Mouse (Mus musculus) midbrain, postnatal 0 days (tissue): ENCODE results near the gene Fiz1. TPM values are rescaled to one million over a fixed set of nuclear protein-coding genes. Genes with fewer than 3 reads are reported as not detected.

ENCODE experiments used
- ATAC-seq: fragments of 200-750 bp; cut with Nextera tagmentation; 2 replicates; pipeline ENCODE4 v1.8.0; 2017; ENCODE audit warnings: moderate number of reproducible peaks, mild to moderate bottlenecking, moderate TSS enrichment, moderate library complexity; ENCODE audit not compliant: low FRiP score
- DNase-seq: peaks from one replicate; pipeline ENCODE4 v3.0.0-alpha.2; 2015; ENCODE audit warnings: low spot score
- H3K27ac ChIP-seq: fragments of 300-500 bp; sonication (generic); 2 replicates; pipeline ENCODE4 v1.5.1; 2014; ENCODE audit warnings: low read depth, mild to moderate bottlenecking, low read length, mixed read lengths
- H3K27me3 ChIP-seq: fragments of 300-500 bp; sonication (generic); 2 replicates; pipeline ENCODE4 v1.6.1; 2014; ENCODE audit warnings: low read length, control low read depth, mixed read lengths; ENCODE audit not compliant: insufficient read depth
- H3K36me3 ChIP-seq: fragments of 300-500 bp; sonication (generic); 2 replicates; pipeline ENCODE4 v1.6.1; 2014; ENCODE audit warnings: low read length, control low read depth, mixed read lengths; ENCODE audit not compliant: insufficient read depth
- H3K4me1 ChIP-seq: fragments of 300-500 bp; sonication (generic); 2 replicates; pipeline ENCODE4 v1.6.1; 2014; ENCODE audit warnings: mild to moderate bottlenecking, control low read depth, antibody characterized with exemption, low read length, mixed read lengths; ENCODE audit not compliant: insufficient read depth
- H3K4me2 ChIP-seq: fragments of 300-500 bp; sonication (generic); 2 replicates; pipeline ENCODE4 v1.6.1; 2014; ENCODE audit warnings: low read depth, mild to moderate bottlenecking, low read length, mixed read lengths; ENCODE audit not compliant: poor library complexity, severe bottlenecking
- H3K4me3 ChIP-seq: fragments of 300-500 bp; sonication (generic); 2 replicates; pipeline ENCODE4 v1.5.1; 2014; ENCODE audit warnings: low read depth, mild to moderate bottlenecking, low read length, moderate library complexity
- H3K9ac ChIP-seq: fragments of 300-500 bp; sonication (generic); replicated peaks from 2 replicates; pipeline ENCODE4 v1.6.1; 2014; ENCODE audit warnings: mild to moderate bottlenecking, low read length, moderate library complexity, mixed read lengths; ENCODE audit not compliant: poor library complexity, severe bottlenecking
- H3K9me3 ChIP-seq: fragments of 300-500 bp; sonication (generic); 2 replicates; pipeline ENCODE4 v1.6.1; 2016; ENCODE audit warnings: low read length, control low read depth
- CTCF ChIP-seq: IDR thresholded peaks from 2 replicates; pipeline ENCODE4 v1.5.1; 2016; ENCODE audit warnings: antibody characterized with exemption, mild to moderate bottlenecking
- WGBS: fragments of 180-500 bp; shearing (Covaris S2); extraction: QIAGEN DNeasy Blood & Tissue Kit; methylation state at CpG from one replicate; pipeline ENCODE4 v1.1.7; 2014; 5-methylcytosine and 5-hydroxymethylcytosine counted together
- polyA plus RNA-seq: library from polyadenylated mRNA; unstranded; fragments of >200 nt; fragmentation: Nextera tagmentation; extraction: Ambion mirVana; gene quantifications from 2 replicates; pipeline ENCODE4 v1.2.1, GENCODE M21; 2015
- total RNA-seq: library from RNA; depleted of rRNA; stranded (reverse); fragments of >200 nt; gene quantifications from 2 replicates; pipeline ENCODE4 v1.2.3, GENCODE M21; 2014

The Fiz1 gene
- total and polyA plus RNA-seq, 2 experiments from 2014 or later: 25.7 to 36.1 TPM

- H3K9me3 ChIP-seq: no peaks in the 10 kb centered on the region
- no peak overlapping the region for H3K4me2 ChIP-seq
- TF ChIP-seq CTCF: peak; percentile 32; the same call in 1 of the 2 replicates
- H3K27ac ChIP-seq: no peak overlapping the region
- 89% methylated on average over 16 of the region's 16 CpGs for WGBS
- peaks cover 7% of the 10 kb centered on the region; the same call in 1 of the 2 replicates for H3K4me1 ChIP-seq
- peaks cover 5% of the 10 kb centered on the region for H3K36me3 ChIP-seq
- H3K9ac ChIP-seq: no peak overlapping the region
- H3K4me3 ChIP-seq: no peak overlapping the region
- DNase-seq: no peak
- H3K27me3 ChIP-seq: no peaks in the 10 kb centered on the region
- ATAC-seq: no peak
Measured at GRCm38 (mm10) chr7:5017352-5017751, 2.9 kb upstream of the Fiz1 start.

- H3K4me1 ChIP-seq: peaks cover 7% of the 10 kb centered on the region; the same call in 1 of the 2 replicates
- no peak for DNase-seq
- H3K27ac ChIP-seq: no peak overlapping the region
- TF ChIP-seq CTCF: no peak
- WGBS: 96% methylated on average over 2 of the region's 2 CpGs
- no peak overlapping the region for H3K9ac ChIP-seq
- no peaks in the 10 kb centered on the region for H3K27me3 ChIP-seq
- ATAC-seq: no peak
- H3K36me3 ChIP-seq: peaks cover 7% of the 10 kb centered on the region
- no peak overlapping the region for H3K4me3 ChIP-seq
- no peak overlapping the region for H3K4me2 ChIP-seq
- H3K9me3 ChIP-seq: no peaks in the 10 kb centered on the region
Measured at GRCm38 (mm10) chr7:5016920-5017319, 2.4 kb upstream of the Fiz1 start.

DNA sequence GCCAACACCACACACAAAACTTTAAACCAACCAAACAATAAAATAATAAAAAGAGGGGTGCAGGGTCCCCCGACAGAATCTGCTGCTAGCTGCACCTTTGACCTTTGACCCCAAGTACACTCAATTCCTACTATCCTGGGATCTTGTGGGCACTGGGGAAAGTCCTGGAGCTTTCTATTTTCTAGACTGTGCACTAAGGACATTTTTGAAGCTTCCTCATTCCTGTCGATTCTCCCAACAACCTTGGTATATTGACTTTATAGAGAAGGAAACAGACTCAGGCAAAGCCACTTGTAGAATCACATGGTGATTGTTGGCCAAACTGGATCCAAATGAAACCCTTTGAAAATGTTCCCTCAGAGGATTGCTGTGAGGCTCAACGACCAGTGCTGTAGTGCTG, 1.6 kb upstream of the Fiz1 start:
- Histone ChIP-seq H3K9me3 (no peaks in the 10 kb centered on the region), H3K4me1 (peaks cover 1% of the 10 kb centered on the region; the same call in 1 of the 2 replicates), H3K4me2 (peak overlapping the region; percentile 73), H3K36me3 (peaks cover 15% of the 10 kb centered on the region), H3K27ac (peak overlapping the region; percentile 97), H3K4me3 (peak overlapping the region; percentile 85), H3K27me3 (no peaks in the 10 kb centered on the region), H3K9ac (peak overlapping the region; percentile 72; the same call in 1 of the 2 replicates)
- WGBS: 53% methylated on average over 3 of the region's 3 CpGs
- DNase-seq: no peak
- TF ChIP-seq CTCF: no peak
- no peak for ATAC-seq

- TF ChIP-seq CTCF: no peak
- peak within 1 kb of the TSS; percentile 97 for H3K27ac ChIP-seq
- H3K4me1 ChIP-seq: no peaks in the 10 kb centered on the region
- H3K36me3 ChIP-seq: peaks cover 20% of the 10 kb centered on the region
- no peaks in the 10 kb centered on the region for H3K9me3 ChIP-seq
- peak within 1 kb of the TSS; percentile 92 for H3K9ac ChIP-seq
- WGBS: under 1% methylated on average over 58 of the region's 76 CpGs
- H3K27me3 ChIP-seq: no peaks in the 10 kb centered on the region
- peak; percentile 85 for ATAC-seq
- peak; percentile 97 for DNase-seq
- peak within 1 kb of the TSS; percentile 85 for H3K4me3 ChIP-seq
- H3K4me2 ChIP-seq: peak within 1 kb of the TSS; percentile 73
Measured at GRCm38 (mm10) chr7:5015118-5016001, 863 bp upstream of the Fiz1 start, which contains the start of gene Gm44973. TSS of gene Gm44973 (plus strand) at chr7:5015496.

- TF ChIP-seq CTCF: no peak
Measured at GRCm38 (mm10) chr7:5012681-5013513, 1.6 kb downstream of the Fiz1 start.

More at GRCm38 (mm10) chr7:5012681-5013513, 1.6 kb downstream of the Fiz1 start:
- Histone ChIP-seq H3K9me3 (no peaks in the 10 kb centered on the region), H3K27ac (no peak overlapping the region), H3K9ac (no peak overlapping the region), H3K27me3 (no peaks in the 10 kb centered on the region), H3K36me3 (peaks cover 43% of the 10 kb centered on the region), H3K4me3 (no peak overlapping the region), H3K4me1 (no peaks in the 10 kb centered on the region), H3K4me2 (no peak overlapping the region)
- DNase-seq: no peak
- no peak for ATAC-seq
- 92% methylated on average over 27 of the region's 27 CpGs for WGBS
